Mouse (Mus musculus): ENCODE measurements around the gene Fry.

Gene Fry

GRCm38 (mm10) chr5:150333328-150333731, 214.9 kb downstream of the Fry start:
- no peak for DNase-seq (ENCODE audit: low spot score in 2 of 2)

- no peak for DNase-seq (ENCODE audit: low spot score in 2 of 2)
These were observed 218.0 kb downstream of the Fry start for GRCm38 (mm10) chr5:150336451-150336850.

- no peak for DNase-seq (ENCODE audit: low spot score in 2 of 2)
These were observed 219.3 kb downstream of the Fry start for GRCm38 (mm10) chr5:150337696-150338095.

GRCm38 (mm10) chr5:150340944-150341343, 222.5 kb downstream of the Fry start:
- DNase-seq (ENCODE audit: low spot score in 2 of 2), result no peak

- no peak for DNase-seq (ENCODE audit: low spot score in 2 of 2)
These were observed 223.7 kb downstream of the Fry start for GRCm38 (mm10) chr5:150342139-150342538.

- no peak for DNase-seq (ENCODE audit: low spot score in 2 of 2)
These were observed 227.5 kb downstream of the Fry start for GRCm38 (mm10) chr5:150345946-150346345.

GRCm38 (mm10) chr5:150346378-150346777, 227.9 kb downstream of the Fry start:
- no peak for DNase-seq (ENCODE audit: low spot score in 2 of 2)

GRCm38 (mm10) chr5:150347845-150348244, 229.4 kb downstream of the Fry start:
- no peak for DNase-seq (ENCODE audit: low spot score in 2 of 2)

GRCm38 (mm10) chr5:150348302-150348701, 229.9 kb downstream of the Fry start:
- no peak for DNase-seq (ENCODE audit: low spot score in 2 of 2)

GRCm38 (mm10) chr5:150351191-150351590, 232.7 kb downstream of the Fry start:
- no peak for DNase-seq (ENCODE audit: low spot score in 2 of 2)

- DNase-seq (ENCODE audit: low spot score in 2 of 2), result no peak
These were observed 240.2 kb downstream of the Fry start for GRCm38 (mm10) chr5:150358671-150359070.

GRCm38 (mm10) chr5:150362241-150362640, 243.8 kb downstream of the Fry start:
- no peak for DNase-seq (ENCODE audit: low spot score in 2 of 2)

GRCm38 (mm10) chr5:150364621-150365020, 246.2 kb downstream of the Fry start:
- no peak for DNase-seq (ENCODE audit: low spot score in 2 of 2)

- DNase-seq (ENCODE audit: low spot score in 2 of 2), result no peak
These were observed 248.6 kb downstream of the Fry start for GRCm38 (mm10) chr5:150367027-150367426.

GRCm38 (mm10) chr5:150370291-150370690, 251.8 kb downstream of the Fry start:
- no peak for DNase-seq (ENCODE audit: low spot score in 2 of 2)

GRCm38 (mm10) chr5:150370895-150371294, 252.4 kb downstream of the Fry start:
- DNase-seq (ENCODE audit: low spot score in 2 of 2), result no peak

GRCm38 (mm10) chr5:150372956-150373355, 254.5 kb downstream of the Fry start:
- DNase-seq (ENCODE audit: low spot score in 2 of 2), result no peak

GRCm38 (mm10) chr5:150374778-150375559, 256.5 kb downstream of the Fry start:
- no peak for DNase-seq (ENCODE audit: low spot score in 2 of 2)

- no peak for DNase-seq (ENCODE audit: low spot score in 2 of 2)
These were observed 260.1 kb downstream of the Fry start for GRCm38 (mm10) chr5:150378586-150378985.

- DNase-seq (ENCODE audit: low spot score in 2 of 2), result no peak
These were observed 262.3 kb downstream of the Fry start for GRCm38 (mm10) chr5:150380767-150381166.

GRCm38 (mm10) chr5:150382411-150382810, 264.0 kb downstream of the Fry start:
- no peak for DNase-seq (ENCODE audit: low spot score in 2 of 2)

GRCm38 (mm10) chr5:150384272-150385215, 266.1 kb downstream of the Fry start:
- DNase-seq (ENCODE audit: low spot score in 2 of 2), result no peak

- DNase-seq (ENCODE audit: low spot score in 2 of 2), result no peak
These were observed 266.8 kb downstream of the Fry start for GRCm38 (mm10) chr5:150385224-150385623.

Data from natural killer cell, adult 2 months (primary cell).